In the genomic region with DNA sequence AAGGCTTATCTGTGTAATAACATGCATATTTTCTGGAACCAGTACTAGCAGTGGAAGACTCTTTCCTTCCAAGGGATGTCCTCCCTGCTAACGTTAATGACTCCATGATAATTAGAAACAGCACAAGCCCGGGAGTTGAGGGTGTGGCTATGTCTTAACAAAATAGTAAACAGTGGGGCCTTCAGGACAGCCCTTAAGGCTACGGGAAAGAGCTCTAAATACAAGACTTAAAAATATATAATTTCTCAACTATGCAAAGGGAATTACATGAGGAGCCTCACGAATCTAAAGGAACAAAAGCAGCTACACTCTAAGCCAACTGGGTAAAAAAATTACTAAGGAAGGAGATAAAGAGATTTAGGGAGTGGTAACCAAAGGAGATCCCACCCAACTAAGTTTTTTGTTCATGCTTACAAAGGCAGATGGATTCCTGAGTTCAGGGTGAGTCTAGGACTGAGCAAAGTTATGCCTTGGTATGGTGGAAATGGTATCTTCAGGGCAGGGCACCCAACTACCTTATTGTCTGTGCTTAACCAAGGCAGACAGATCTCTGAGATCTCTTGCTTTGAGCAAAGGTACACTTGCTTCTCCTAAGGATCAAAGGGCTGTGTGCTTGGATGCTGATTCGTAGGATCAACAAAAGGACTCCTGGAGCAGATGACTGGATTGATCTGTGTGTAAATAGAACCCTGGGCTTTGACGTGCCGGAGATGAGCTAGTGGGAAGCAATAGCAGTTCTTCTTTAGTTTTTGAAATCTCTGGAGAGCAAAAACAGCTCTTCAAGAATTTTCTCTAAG, we compare ENCODE assay signal across 25 mouse cellular contexts. TPM values are rescaled to one million over a fixed set of nuclear protein-coding genes. Genes with fewer than 3 reads are reported as not detected.
DNase-seq lines count a peak whose midpoint lies in the region; ATAC-seq and TF ChIP-seq lines count a peak whose summit lies in the region.
"Had no signal": no experiment of that assay in that cellular context is flagged by ENCODE, and none has a peak within 500 bp of the region (broad histone marks: within the 10 kb centered on the region; RNA-seq: fewer than 3 reads in every experiment).

No protein-coding gene starts in this region.

- 44% methylated on average over 7 of the region's 7 CpGs for WGBS in hindbrain, embryonic 13.5 days
- 42% methylated on average over 7 of the region's 7 CpGs for WGBS in hindbrain, embryonic 10.5 days
- 34% methylated on average over 7 of the region's 7 CpGs for WGBS in midbrain, embryonic 11.5 days
- 37% methylated on average over 7 of the region's 7 CpGs for WGBS in midbrain, embryonic 13.5 days
- 44% methylated on average over 7 of the region's 7 CpGs for WGBS in hindbrain, postnatal 0 days

- H3K27ac ChIP-seq in hindbrain, embryonic 13.5 days = 0 out of 2 replicates have a peak overlapping the region, but pooled peaks have one; percentile 69
- no peak overlapping the region for H3K27ac ChIP-seq in hindbrain, embryonic 10.5 days
- H3K27ac ChIP-seq in midbrain, embryonic 11.5 days (ENCODE audit: low read depth, low read length) = no peak overlapping the region
- no peak overlapping the region for H3K27ac ChIP-seq in midbrain, embryonic 13.5 days
- H3K27ac ChIP-seq in MEL (ENCODE audit: control insufficient read depth, low read depth, low read length) = no peak overlapping the region
- peak overlapping the region; percentile 68 for H3K27ac ChIP-seq in hindbrain, postnatal 0 days
- H3K27ac ChIP-seq: liver, embryonic 14.5 days; macrophage had no signal

- H3K4me2 ChIP-seq in hindbrain, embryonic 13.5 days = no peak overlapping the region
- no peak overlapping the region for H3K4me2 ChIP-seq in midbrain, embryonic 11.5 days
- no peak overlapping the region for H3K4me2 ChIP-seq in midbrain, embryonic 13.5 days (replicated peaks)
- no peak overlapping the region for H3K4me2 ChIP-seq in hindbrain, postnatal 0 days (ENCODE audit: low read depth, low read length)

- H3K4me3 ChIP-seq in hindbrain, embryonic 13.5 days = no peak overlapping the region
- H3K4me3 ChIP-seq in hindbrain, embryonic 10.5 days = no peak overlapping the region
- H3K4me3 ChIP-seq in midbrain, embryonic 11.5 days (ENCODE audit: low read depth, low read length) = no peak overlapping the region
- H3K4me3 ChIP-seq in midbrain, embryonic 13.5 days (replicated peaks) = no peak overlapping the region
- no peak overlapping the region for H3K4me3 ChIP-seq in MEL (ENCODE audit: control insufficient read depth in 1 of 2, insufficient read depth in 1 of 2, low read depth in 2 of 2, low read length in 2 of 2)
- H3K4me3 ChIP-seq in hindbrain, postnatal 0 days (ENCODE audit: low read length) = no peak overlapping the region
- H3K4me3 ChIP-seq: erythroblast, embryonic 14.5 days; midbrain, embryonic 12.5 days had no signal

- no peak for DNase-seq in hindbrain, embryonic 10.5 days (ENCODE audit: low spot score)
- no peak for DNase-seq in midbrain, embryonic 11.5 days (ENCODE audit: low spot score, missing footprints)
- DNase-seq in MEL (ENCODE audit: low read depth, low spot score) = peak; percentile 41
- DNase-seq in hindbrain, postnatal 0 days (ENCODE audit: low spot score) = no peak
- DNase-seq in adrenal gland, postnatal 14 days = no peak
- no peak for DNase-seq in left cerebral cortex, postnatal 10 days (ENCODE audit: extremely low spot score in 1 of 2, low spot score in 2 of 2)
- DNase-seq: adrenal gland, postnatal 36 days; B cell, adult 2 months; cerebellum, adult 18-20 months; cerebellum, postnatal 36 days; gastrocnemius, postnatal 25 days; kidney, postnatal 36 days; thymus, postnatal 25 days had no signal

- no peaks in the 10 kb centered on the region for H3K27me3 ChIP-seq in hindbrain, embryonic 13.5 days
- H3K27me3 ChIP-seq in hindbrain, embryonic 10.5 days (ENCODE audit: insufficient read depth, poor library complexity, severe bottlenecking) = no peaks in the 10 kb centered on the region
- H3K27me3 ChIP-seq in midbrain, embryonic 11.5 days (ENCODE audit: control insufficient read depth, insufficient read depth, low read length) = no peaks in the 10 kb centered on the region
- H3K27me3 ChIP-seq in midbrain, embryonic 13.5 days = no peaks in the 10 kb centered on the region
- no peaks in the 10 kb centered on the region for H3K27me3 ChIP-seq in MEL (ENCODE audit: control insufficient read depth in 1 of 2, insufficient read depth in 2 of 2, low read length in 2 of 2)
- H3K27me3 ChIP-seq in hindbrain, postnatal 0 days (ENCODE audit: insufficient read depth, low read length) = no peaks in the 10 kb centered on the region
- H3K27me3 ChIP-seq: midbrain, embryonic 12.5 days had no signal

- H3K9ac ChIP-seq in hindbrain, embryonic 13.5 days = no peak overlapping the region
- H3K9ac ChIP-seq in midbrain, embryonic 11.5 days (ENCODE audit: low read length) = 0 out of 2 replicates have a peak overlapping the region, but pooled peaks have one; percentile 14
- H3K9ac ChIP-seq in midbrain, embryonic 13.5 days (replicated peaks) = no peak overlapping the region
- no peak overlapping the region for H3K9ac ChIP-seq in MEL (ENCODE audit: control insufficient read depth, low read depth, low read length, poor library complexity, severe bottlenecking)
- H3K9ac ChIP-seq in hindbrain, postnatal 0 days (replicated peaks; ENCODE audit: low read length) = no peak overlapping the region
- H3K9ac ChIP-seq: liver, embryonic 14.5 days; midbrain, embryonic 12.5 days had no signal

- H3K4me1 ChIP-seq in hindbrain, embryonic 13.5 days (replicated peaks) = peaks cover 20% of the 10 kb centered on the region
- H3K4me1 ChIP-seq in hindbrain, embryonic 10.5 days (replicated peaks) = peaks cover 47% of the 10 kb centered on the region
- H3K4me1 ChIP-seq in midbrain, embryonic 11.5 days (ENCODE audit: control insufficient read depth, insufficient read depth, low read length) = peaks cover 19% of the 10 kb centered on the region
- H3K4me1 ChIP-seq in midbrain, embryonic 13.5 days (replicated peaks) = peaks cover 29% of the 10 kb centered on the region
- peaks cover 0 to 8% of the 10 kb centered on the region in 2 experiments for H3K4me1 ChIP-seq in MEL (ENCODE audit: control insufficient read depth in 1 of 2, insufficient read depth in 2 of 2, low read length in 2 of 2)
- H3K4me1 ChIP-seq in hindbrain, postnatal 0 days (ENCODE audit: insufficient read depth, low read length) = peaks cover 4% of the 10 kb centered on the region

- H3K9me3 ChIP-seq in hindbrain, embryonic 13.5 days = no peaks in the 10 kb centered on the region
- H3K9me3 ChIP-seq in hindbrain, embryonic 10.5 days = no peaks in the 10 kb centered on the region
- no peaks in the 10 kb centered on the region for H3K9me3 ChIP-seq in midbrain, embryonic 11.5 days (ENCODE audit: control insufficient read depth, low read length)
- no peaks in the 10 kb centered on the region for H3K9me3 ChIP-seq in midbrain, embryonic 13.5 days
- no peaks in the 10 kb centered on the region for H3K9me3 ChIP-seq in MEL (replicated peaks; ENCODE audit: insufficient read depth, low read length)
- H3K9me3 ChIP-seq in hindbrain, postnatal 0 days (ENCODE audit: low read length) = no peaks in the 10 kb centered on the region
- H3K9me3 ChIP-seq: midbrain, embryonic 12.5 days had no signal

- TF ChIP-seq RAD21 in MEL (IDR thresholded peaks at IDR 0.05; ENCODE audit: low read depth, low read length) = no peak

- no peak for TF ChIP-seq POLR2A in MEL (IDR thresholded peaks at IDR 0.05; ENCODE audit: control insufficient read depth in 1 of 2, insufficient read depth in 1 of 2, low read depth in 1 of 2, low read length in 2 of 2, poor library complexity in 1 of 2)

- ATAC-seq in hindbrain, embryonic 13.5 days (ENCODE audit: low FRiP score) = no peak
- no peak for ATAC-seq in midbrain, embryonic 11.5 days (ENCODE audit: low FRiP score)
- no peak for ATAC-seq in midbrain, embryonic 13.5 days
- ATAC-seq in hindbrain, postnatal 0 days = no peak

- TF ChIP-seq EP300 in MEL (IDR thresholded peaks at IDR 0.05; ENCODE audit: low read depth in 1 of 2, low read length in 2 of 2) = no peak

- intact Hi-C loops in left cerebral cortex, postnatal 10 days (cut with DNase I) = loop anchor here (2.0 kb wide), 1 partner anchor 55 kb away; no protein-coding TSS in a partner anchor

- H3K79me2 ChIP-seq in MEL (ENCODE audit: control insufficient read depth, insufficient read depth, low read length, poor library complexity) = peaks cover 28% of the 10 kb centered on the region

- TF ChIP-seq CTCF in MEL (IDR thresholded peaks at IDR 0.05 in 2 of 3, conservative IDR thresholded peaks at IDR 0.05 in 1 of 3; ENCODE audit: control insufficient read depth in 1 of 3, insufficient read depth in 1 of 3, low read depth in 2 of 3, low read length in 3 of 3, poor library complexity in 1 of 3, severe bottlenecking in 1 of 3) = no peak
- TF ChIP-seq CTCF in hindbrain, postnatal 0 days (IDR thresholded peaks at IDR 0.05; ENCODE audit: low read depth) = no peak

- H3K36me3 ChIP-seq in hindbrain, embryonic 13.5 days = peaks cover 10% of the 10 kb centered on the region
- peaks cover 21% of the 10 kb centered on the region for H3K36me3 ChIP-seq in hindbrain, embryonic 10.5 days
- H3K36me3 ChIP-seq in midbrain, embryonic 11.5 days (ENCODE audit: control insufficient read depth, insufficient read depth, low read length) = peaks cover 5% of the 10 kb centered on the region
- peaks cover 15% of the 10 kb centered on the region for H3K36me3 ChIP-seq in midbrain, embryonic 13.5 days
- peaks cover under 1 to 16% of the 10 kb centered on the region in 2 experiments; a peak in 3 of 4 replicates for H3K36me3 ChIP-seq in MEL (ENCODE audit: control insufficient read depth in 1 of 2, insufficient read depth in 2 of 2, low read length in 2 of 2)
- H3K36me3 ChIP-seq in hindbrain, postnatal 0 days (ENCODE audit: insufficient read depth, low read length) = peaks cover 12% of the 10 kb centered on the region; the same call in 1 of the 2 replicates

RNA-seq across cellular contexts. Expression of gene Nudt3, which starts 2.4 kb away (rescaled TPM):
- polyA plus RNA-seq in hindbrain, embryonic 13.5 days (2015; fragmentation: Nextera tagmentation; extraction: Ambion mirVana) = 225 and 235 TPM in 2 replicates
- 90.6 and 145 TPM in 2 replicates for polyA plus RNA-seq in hindbrain, embryonic 10.5 days (2016; fragmentation: Nextera tagmentation; extraction: Ambion mirVana)
- 44.5 and 46.0 TPM in 2 replicates for polyA plus RNA-seq in midbrain, embryonic 11.5 days (2014; fragmentation: Nextera tagmentation; extraction: Ambion mirVana)
- polyA plus RNA-seq in midbrain, embryonic 13.5 days (2015; fragmentation: Nextera tagmentation; extraction: Ambion mirVana) = 223 and 227 TPM in 2 replicates
- 93.8 and 96.5 TPM in 2 replicates for total RNA-seq in MEL (2012; rRNA removed)
- polyA plus RNA-seq in MEL (2012; ENCODE audit: insufficient read depth in 1 of 2, insufficient read length in 2 of 2, low read depth in 1 of 2, low replicate concordance in 2 of 2, missing spikeins in 1 of 2) = 100 to 1,000 TPM in 1 of 2 experiments, 10 to 100 TPM in 1; 97.0 to 258 TPM
- total RNA-seq in hindbrain, postnatal 0 days (2014; rRNA removed) = 252 and 264 TPM in 2 replicates
- polyA plus RNA-seq in hindbrain, postnatal 0 days (2015; fragmentation: Nextera tagmentation; extraction: Ambion mirVana) = 210 and 220 TPM in 2 replicates
- 162 and 173 TPM in 2 replicates for total RNA-seq in adrenal gland, postnatal 14 days (2021)
- 100 to 1,000 TPM; 497 to 524 TPM for total RNA-seq in left cerebral cortex, postnatal 10 days (2021)

RNA-seq across cellular contexts. Expression of gene RPS10-NUDT3, which starts 9.4 kb away (rescaled TPM):
- polyA plus RNA-seq in hindbrain, embryonic 13.5 days (2015; fragmentation: Nextera tagmentation; extraction: Ambion mirVana) = not detected in 2 replicates
- 0.86 TPM in 1 of 2 replicates, not detected in the other for polyA plus RNA-seq in hindbrain, embryonic 10.5 days (2016; fragmentation: Nextera tagmentation; extraction: Ambion mirVana)
- polyA plus RNA-seq in midbrain, embryonic 11.5 days (2014; fragmentation: Nextera tagmentation; extraction: Ambion mirVana) = not detected in 2 replicates
- polyA plus RNA-seq in midbrain, embryonic 13.5 days (2015; fragmentation: Nextera tagmentation; extraction: Ambion mirVana) = not detected in 2 replicates
- total RNA-seq in MEL (2012; rRNA removed) = not detected in 2 replicates
- polyA plus RNA-seq in MEL (2012; ENCODE audit: insufficient read depth in 1 of 2, insufficient read length in 2 of 2, low read depth in 1 of 2, low replicate concordance in 2 of 2, missing spikeins in 1 of 2) = 10 to 100 TPM in 1 of 2 experiments, not detected in 1; 37.3 TPM
- not detected in 2 replicates for total RNA-seq in hindbrain, postnatal 0 days (2014; rRNA removed)
- polyA plus RNA-seq in hindbrain, postnatal 0 days (2015; fragmentation: Nextera tagmentation; extraction: Ambion mirVana) = not detected in 2 replicates
- not detected in 2 replicates for total RNA-seq in adrenal gland, postnatal 14 days (2021)
- not detected for total RNA-seq in left cerebral cortex, postnatal 10 days (2021)
- total RNA-seq: adrenal gland, postnatal 36 days; ES-E14; gastrocnemius, postnatal 25 days had no signal
- polyA plus RNA-seq: erythroblast, embryonic 14.5 days; forebrain, embryonic 14.5 days; heart, postnatal 0 days; kidney, embryonic 14.5 days; limb, embryonic 11.5 days; liver, embryonic 14.5 days; lung, embryonic 16.5 days; macrophage; midbrain, embryonic 12.5 days had no signal

RNA-seq across cellular contexts. Expression of gene Rps10, which starts 10.8 kb away (rescaled TPM):
- polyA plus RNA-seq in hindbrain, embryonic 13.5 days (2015; fragmentation: Nextera tagmentation; extraction: Ambion mirVana) = 565 and 583 TPM in 2 replicates
- polyA plus RNA-seq in hindbrain, embryonic 10.5 days (2016; fragmentation: Nextera tagmentation; extraction: Ambion mirVana) = 827 and 832 TPM in 2 replicates
- 845 and 859 TPM in 2 replicates for polyA plus RNA-seq in midbrain, embryonic 11.5 days (2014; fragmentation: Nextera tagmentation; extraction: Ambion mirVana)
- 570 and 610 TPM in 2 replicates for polyA plus RNA-seq in midbrain, embryonic 13.5 days (2015; fragmentation: Nextera tagmentation; extraction: Ambion mirVana)
- total RNA-seq in MEL (2012; rRNA removed) = 3,087 and 3,166 TPM in 2 replicates
- 1,000 to 10,000 TPM; 3,057 to 3,899 TPM for polyA plus RNA-seq in MEL (2012; ENCODE audit: insufficient read depth in 1 of 2, insufficient read length in 2 of 2, low read depth in 1 of 2, low replicate concordance in 2 of 2, missing spikeins in 1 of 2)
- total RNA-seq in hindbrain, postnatal 0 days (2014; rRNA removed) = 1,174 and 1,303 TPM in 2 replicates
- 497 and 519 TPM in 2 replicates for polyA plus RNA-seq in hindbrain, postnatal 0 days (2015; fragmentation: Nextera tagmentation; extraction: Ambion mirVana)
- 864 and 1,045 TPM in 2 replicates for total RNA-seq in adrenal gland, postnatal 14 days (2021)
- 100 to 1,000 TPM; 503 to 512 TPM for total RNA-seq in left cerebral cortex, postnatal 10 days (2021)

RNA-seq across cellular contexts. Expression of gene Pacsin1, which starts 29.7 kb away (rescaled TPM):
- polyA plus RNA-seq in hindbrain, embryonic 13.5 days (2015; fragmentation: Nextera tagmentation; extraction: Ambion mirVana) = 27.9 and 31.0 TPM in 2 replicates
- polyA plus RNA-seq in hindbrain, embryonic 10.5 days (2016; fragmentation: Nextera tagmentation; extraction: Ambion mirVana) = 3.4 and 3.6 TPM in 2 replicates
- 3.1 and 4.5 TPM in 2 replicates for polyA plus RNA-seq in midbrain, embryonic 11.5 days (2014; fragmentation: Nextera tagmentation; extraction: Ambion mirVana)
- 19.9 and 23.6 TPM in 2 replicates for polyA plus RNA-seq in midbrain, embryonic 13.5 days (2015; fragmentation: Nextera tagmentation; extraction: Ambion mirVana)
- total RNA-seq in MEL (2012; rRNA removed) = not detected in 2 replicates
- under 1 TPM in 1 of 2 experiments, not detected in 1; 0.17 TPM for polyA plus RNA-seq in MEL (2012; ENCODE audit: insufficient read depth in 1 of 2, insufficient read length in 2 of 2, low read depth in 1 of 2, low replicate concordance in 2 of 2, missing spikeins in 1 of 2)
- 38.3 and 62.9 TPM in 2 replicates for total RNA-seq in hindbrain, postnatal 0 days (2014; rRNA removed)
- polyA plus RNA-seq in hindbrain, postnatal 0 days (2015; fragmentation: Nextera tagmentation; extraction: Ambion mirVana) = 80.0 and 85.1 TPM in 2 replicates
- 4.5 and 6.0 TPM in 2 replicates for total RNA-seq in adrenal gland, postnatal 14 days (2021)
- 100 to 1,000 TPM; 204 to 211 TPM for total RNA-seq in left cerebral cortex, postnatal 10 days (2021)

Comparison
In these comparisons a context has a peak if more than half of its experiments do, and no peak if none do; other contexts are left out.
1. H3K27ac ChIP-seq: peak in hindbrain, embryonic 13.5 days (single experiment) and hindbrain, postnatal 0 days (single experiment); none in hindbrain, embryonic 10.5 days (single experiment), midbrain, embryonic 11.5 days (single experiment), midbrain, embryonic 13.5 days (single experiment) and MEL (single experiment).